Mouse (Mus musculus) spleen, postnatal 4 days (tissue): ENCODE measurements around the gene Azin2.

ENCODE experiments used
- DNase-seq, 2 experiments: peaks; one replicate each; pipeline ENCODE4 v3.0.0; 2022; ENCODE audit warnings: low spot score in 2 of 2

Azin2 gene

DNA sequence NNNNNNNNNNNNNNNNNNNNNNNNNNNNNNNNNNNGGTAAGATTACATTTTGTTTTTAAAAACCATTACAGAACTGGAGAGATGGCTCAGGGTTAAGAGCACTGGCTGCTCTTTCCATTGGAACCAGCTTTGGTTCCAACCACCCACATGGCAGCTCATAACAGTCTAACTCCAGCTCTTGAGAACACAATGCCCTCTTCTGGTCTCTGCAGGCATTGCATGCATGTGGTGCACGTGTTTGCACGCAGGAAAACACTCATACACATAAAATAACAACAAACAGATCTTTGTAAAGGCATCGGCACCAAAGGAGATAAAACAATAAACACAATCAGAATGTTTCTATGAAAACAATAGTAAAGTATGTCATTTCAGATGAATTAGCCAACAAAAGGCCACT lies 19.9 kb downstream of the Azin2 start:
- DNase-seq: no peak

DNA sequence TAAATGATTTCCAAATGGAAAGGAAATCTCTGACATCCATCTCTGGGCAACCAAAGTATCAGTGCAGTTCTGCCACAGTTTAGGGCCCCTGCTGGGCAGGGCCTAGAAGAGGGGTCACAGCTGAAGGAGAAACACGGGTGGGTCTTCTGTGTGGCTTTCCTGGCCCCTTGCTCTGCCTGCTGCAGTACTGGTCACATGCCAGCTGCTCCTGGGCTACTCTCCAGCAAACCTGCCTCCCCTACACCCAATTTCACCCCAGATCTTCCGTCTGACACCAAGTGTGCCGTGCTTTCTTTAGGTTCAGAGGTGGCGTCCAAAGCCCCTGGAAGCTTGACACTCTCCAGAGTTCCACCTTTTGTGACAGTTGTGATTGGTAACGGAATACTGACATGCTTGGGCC lies 26.6 kb downstream of the Azin2 start:
- no peak for DNase-seq

- DNase-seq: no peak
Observed at GRCm38 (mm10) chr4:128932783-128933182, 29.5 kb downstream of the Azin2 start.

DNA sequence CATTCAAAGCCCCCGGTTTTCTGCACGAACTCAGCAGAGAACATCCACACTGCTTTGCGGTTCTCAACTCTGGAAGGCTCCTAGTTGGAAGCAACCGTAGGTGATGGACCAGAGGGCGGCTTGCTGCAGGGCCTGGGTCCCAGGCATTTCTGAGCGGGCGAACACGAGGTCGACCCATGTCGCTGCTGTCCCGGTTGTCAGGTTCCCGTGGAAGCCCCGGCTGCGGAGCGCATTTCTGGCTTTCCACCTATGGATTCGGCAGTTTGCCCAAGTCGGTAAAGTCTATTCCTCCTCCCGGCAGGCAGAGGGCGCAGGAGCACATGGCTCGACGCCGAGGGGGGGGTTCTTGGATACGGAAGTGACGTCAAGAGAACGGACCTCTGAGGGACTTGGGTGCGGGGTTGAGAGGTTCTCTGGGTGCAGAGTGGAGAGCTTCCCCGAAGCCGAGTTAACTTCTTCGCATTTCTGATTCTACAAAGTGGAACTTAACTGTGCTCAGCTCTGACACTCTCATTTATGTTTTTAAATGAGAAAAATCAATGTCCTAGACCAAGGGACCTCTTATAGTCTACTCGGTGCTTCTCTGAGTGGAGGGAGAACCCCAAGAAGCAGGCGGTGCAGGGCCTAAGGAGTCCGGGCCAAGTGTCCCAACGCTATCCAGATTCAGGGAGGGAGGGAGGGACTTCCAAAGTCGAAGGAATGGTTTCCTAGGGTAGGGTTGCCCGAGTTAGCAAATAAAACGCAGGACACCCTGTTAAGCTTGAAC lies 37.2 kb downstream of the Azin2 start:
- peak; percentile 52 to 77 for DNase-seq

GRCm38 (mm10) chr4:128923603-128924002 lies 38.6 kb downstream of the Azin2 start:
- DNase-seq: no peak

DNA sequence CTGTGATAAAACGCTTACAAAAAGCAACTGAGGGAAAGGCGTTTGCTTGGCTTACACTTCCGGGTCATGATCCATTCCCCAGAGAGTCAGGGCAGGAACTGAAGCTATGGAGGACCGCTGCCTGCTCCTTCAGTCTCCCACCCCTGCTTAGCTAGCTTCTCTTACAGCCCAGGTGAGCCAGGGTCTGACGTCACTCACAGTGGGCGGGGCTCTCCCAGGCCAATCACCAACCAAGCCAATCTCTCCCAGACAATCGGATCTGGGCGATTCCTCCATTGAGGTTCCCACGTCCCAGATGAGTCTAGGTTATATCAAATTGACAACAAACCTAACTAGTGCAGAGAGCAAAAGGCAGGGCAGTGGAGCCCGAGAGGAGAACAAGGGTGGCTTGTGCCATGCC lies 43.1 kb downstream of the Azin2 start:
- no peak for DNase-seq

- DNase-seq: no peak
Observed at GRCm38 (mm10) chr4:128918187-128918586, 44.1 kb downstream of the Azin2 start.

GRCm38 (mm10) chr4:128917756-128918155 lies 44.5 kb downstream of the Azin2 start:
- DNase-seq: no peak

- no peak for DNase-seq
Observed at GRCm38 (mm10) chr4:128917119-128917518, 45.1 kb downstream of the Azin2 start.

DNA sequence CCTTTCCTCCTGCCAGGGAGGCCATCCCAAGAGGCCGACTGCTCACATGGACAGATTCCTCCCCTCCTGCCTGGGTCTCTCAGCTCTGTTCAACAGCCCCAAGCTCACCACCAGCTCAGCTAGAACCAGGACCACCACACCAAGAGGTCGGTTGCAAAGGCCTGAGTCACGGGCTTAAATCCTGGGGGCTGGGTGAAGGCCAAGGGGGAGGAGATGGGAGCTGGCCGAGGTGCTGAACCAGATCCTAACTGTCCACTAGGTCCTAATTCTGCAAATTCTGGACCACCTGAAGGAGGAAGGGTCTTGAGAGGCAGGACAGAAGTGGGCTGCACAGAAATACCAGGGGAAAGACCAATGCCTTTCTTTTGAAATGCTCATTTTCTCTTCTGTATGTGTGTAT lies 48.4 kb downstream of the Azin2 start:
- no peak for DNase-seq

DNA sequence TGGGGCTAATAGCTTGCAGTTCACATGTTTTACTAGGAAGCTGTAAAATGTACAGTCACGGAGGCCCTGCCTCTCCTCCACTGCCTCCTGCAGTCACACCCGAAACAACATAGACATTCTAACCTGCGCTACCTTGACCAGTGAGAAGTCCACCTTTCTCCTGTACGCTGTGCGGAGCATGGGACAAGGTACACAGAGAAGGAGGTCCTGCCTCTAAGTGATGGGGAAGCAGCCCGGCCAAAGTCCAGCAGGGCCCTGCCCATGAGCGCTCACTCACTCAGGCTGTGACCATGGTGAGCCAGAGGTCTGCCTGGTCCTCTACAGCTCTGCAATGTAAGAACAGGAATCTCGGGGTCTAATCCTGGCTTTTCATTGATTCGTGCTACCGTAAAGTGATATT lies 50.2 kb downstream of the Azin2 start:
- DNase-seq: no peak

DNA sequence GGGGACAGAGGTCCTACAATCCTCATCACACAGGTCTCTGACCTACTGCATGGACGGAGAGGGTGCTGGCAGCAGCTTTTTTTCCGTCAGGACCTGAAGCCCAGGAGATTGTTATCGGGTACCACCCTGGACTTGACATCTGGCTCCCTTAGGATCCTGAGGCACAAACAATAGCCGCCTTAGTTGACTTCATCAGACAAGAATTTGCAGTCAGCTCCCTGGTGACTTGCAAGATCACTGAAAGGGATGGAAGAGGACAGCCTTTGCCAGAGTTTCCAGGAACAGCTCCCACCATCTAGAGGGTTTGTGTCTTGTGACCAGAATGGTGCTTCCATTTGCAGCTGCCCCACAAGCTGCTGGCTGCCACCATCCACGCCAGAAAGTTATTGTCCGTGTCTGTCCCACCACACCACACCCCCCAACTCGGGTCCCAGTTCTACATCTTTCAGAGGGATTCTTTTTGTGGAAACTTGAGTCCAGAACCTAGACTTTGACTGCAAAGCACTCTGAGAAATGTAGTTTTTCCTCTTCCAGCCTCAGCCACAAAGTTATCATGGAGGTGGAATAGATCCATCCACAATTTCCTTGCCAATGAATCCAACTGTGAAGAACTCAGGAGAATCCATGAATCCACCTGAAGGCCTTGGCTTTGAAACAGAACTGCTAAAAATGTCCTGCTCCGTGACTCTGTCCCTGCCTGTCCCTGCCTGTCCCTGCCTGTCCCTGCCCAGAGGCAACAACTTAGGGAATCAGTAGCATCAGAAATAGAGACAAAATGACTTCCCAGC lies 51.8 kb downstream of the Azin2 start:
- no peak for DNase-seq

DNA sequence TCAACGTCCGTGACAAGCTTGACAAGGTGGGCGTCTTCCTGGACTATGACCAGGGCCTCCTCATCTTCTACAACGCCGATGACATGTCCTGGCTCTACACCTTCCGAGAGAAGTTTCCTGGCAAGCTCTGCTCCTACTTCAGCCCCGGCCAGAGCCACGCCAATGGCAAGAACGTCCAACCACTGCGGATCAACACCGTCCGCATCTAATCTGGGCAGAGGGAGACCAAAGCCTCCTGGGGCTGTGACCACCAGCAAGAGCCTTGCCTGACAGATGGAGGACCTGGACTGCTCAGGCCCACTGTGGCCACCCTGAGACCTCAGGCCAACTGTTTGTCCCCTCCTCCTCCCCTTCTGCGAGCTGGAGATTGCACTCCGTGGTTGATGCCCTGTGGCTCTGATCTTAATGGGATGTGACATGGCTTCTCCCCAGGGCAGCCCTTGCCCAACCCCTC lies 52.8 kb downstream of the Azin2 start:
- DNase-seq: no peak

GRCm38 (mm10) chr4:128908586-128909377 lies 53.5 kb downstream of the Azin2 start:
- no peak for DNase-seq

DNA sequence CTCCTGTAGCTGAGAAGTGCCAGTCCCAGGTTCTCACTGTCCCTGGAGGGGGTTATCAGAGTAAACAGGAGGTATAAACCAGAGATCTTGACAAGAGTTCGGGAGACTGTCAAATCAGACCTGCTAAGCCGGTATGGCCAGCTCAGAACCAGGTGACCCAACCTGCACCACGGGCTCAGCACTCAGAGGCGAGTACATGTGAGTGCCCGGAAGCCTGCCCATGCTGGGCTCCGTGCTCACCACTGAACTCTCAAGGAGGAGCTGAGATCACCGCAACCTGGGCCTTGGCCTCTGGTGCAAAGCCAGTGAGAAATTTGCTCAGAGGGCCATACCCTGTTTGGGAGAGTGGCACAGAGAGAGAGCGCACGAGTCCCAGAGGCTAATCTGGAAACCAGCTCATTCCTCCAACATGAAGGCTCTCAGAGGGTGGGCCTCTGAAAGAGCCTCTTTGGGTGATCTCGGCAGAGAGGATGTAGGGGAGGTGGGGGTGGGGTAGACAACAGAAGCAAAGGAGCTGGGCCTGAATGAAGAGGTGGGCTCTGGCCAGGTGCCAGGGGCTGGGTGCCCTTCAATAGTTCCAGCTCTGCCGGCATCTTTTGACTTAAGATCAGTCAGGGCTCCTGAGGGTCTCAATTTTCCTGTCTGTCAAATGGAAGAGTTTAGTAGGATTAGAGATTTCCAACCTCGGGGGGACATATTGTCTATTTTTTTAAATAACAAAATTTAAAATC lies 54.8 kb downstream of the Azin2 start:
- no peak for DNase-seq

- DNase-seq: no peak
Observed at GRCm38 (mm10) chr4:128906757-128907156, 55.5 kb downstream of the Azin2 start.

- DNase-seq: no peak
Observed at GRCm38 (mm10) chr4:128905251-128905650, 57.0 kb downstream of the Azin2 start.

- no peak for DNase-seq
Observed at GRCm38 (mm10) chr4:128904035-128904800, 58.0 kb downstream of the Azin2 start.

DNA sequence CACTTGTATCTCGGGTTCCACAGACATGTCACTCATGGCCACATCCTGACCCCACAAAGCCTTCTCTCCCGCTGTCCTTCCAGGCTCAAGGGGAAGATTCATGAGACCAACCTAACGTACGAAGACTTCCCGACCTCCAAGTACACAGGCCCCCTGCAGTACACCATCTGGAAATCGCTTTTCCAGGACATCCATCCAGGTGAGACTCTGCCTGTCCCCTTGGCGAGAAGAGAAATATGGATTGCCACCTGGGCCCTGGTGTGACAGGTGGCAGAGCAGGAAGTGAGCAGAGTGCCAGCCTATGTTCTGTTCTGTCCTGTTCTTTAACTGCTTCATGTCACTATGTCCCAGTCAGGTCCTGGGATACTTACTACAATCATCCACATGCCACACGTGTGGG lies 59.9 kb downstream of the Azin2 start:
- DNase-seq: no peak

DNA sequence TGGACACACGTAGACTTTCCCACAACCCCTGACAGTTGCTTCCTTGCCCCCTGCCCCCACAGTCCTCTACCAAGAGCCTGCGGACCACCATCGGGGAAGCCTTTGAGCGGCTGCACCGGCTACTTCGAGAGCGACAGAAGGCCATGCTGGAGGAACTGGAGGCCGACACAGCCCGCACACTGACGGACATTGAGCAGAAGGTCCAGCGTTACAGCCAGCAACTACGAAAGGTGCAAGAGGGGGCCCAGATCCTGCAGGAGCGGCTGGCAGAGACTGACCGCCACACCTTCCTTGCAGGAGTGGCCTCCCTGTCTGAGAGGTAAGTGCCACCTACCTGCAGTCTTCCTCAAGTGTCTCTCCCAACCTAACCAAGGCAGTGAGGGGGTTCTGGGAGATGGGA lies 61.8 kb downstream of the Azin2 start:
- no peak for DNase-seq

DNA sequence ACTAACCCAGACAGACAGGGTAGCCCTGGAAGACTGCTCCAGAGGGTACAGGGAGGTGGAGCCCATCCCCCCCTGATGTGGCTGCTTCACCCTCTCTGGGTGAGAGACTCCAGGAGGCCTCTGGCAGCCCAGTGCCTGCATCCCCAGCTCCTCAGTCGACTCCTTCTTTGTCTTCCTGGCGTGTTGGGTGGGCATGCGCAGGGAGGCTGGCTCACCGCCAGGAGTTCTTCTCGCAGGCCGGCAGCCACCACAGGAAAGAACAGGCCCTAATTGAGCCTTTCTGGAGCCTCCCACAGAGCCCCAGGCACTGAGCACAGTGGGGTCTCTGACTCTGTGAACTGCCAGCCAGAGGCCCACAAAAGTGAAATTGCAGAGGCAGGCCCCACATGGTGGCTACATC lies 62.9 kb downstream of the Azin2 start:
- peak in 1 of 2 experiments; percentile 24 for DNase-seq
